Mouse (Mus musculus) limb, embryonic 14.5 days (tissue): Measurements from ENCODE around the gene Sppl2c. TPM values are rescaled to one million over a fixed set of nuclear protein-coding genes. Genes with fewer than 3 reads are reported as not detected.
A peak's percentile ranks its signal among the peaks of the same experiment; 100 is the strongest.

Source experiments
- ATAC-seq: fragments of 200-750 bp; cut with Nextera tagmentation; 2 replicates; pipeline ENCODE4 v1.8.0; 2017; ENCODE audit warnings: low read depth, moderate number of reproducible peaks, moderate TSS enrichment; ENCODE audit not compliant: low FRiP score
- DNase-seq: peaks from one replicate; pipeline ENCODE4 v3.0.0-alpha.2; 2015; ENCODE audit warnings: low spot score
- H3K27ac ChIP-seq: fragments of 300-500 bp; sonication (generic); replicated peaks from 2 replicates; pipeline ENCODE4 v1.5.1; 2014; ENCODE audit warnings: low read depth, mild to moderate bottlenecking, low read length, moderate library complexity, mixed read lengths
- H3K27me3 ChIP-seq: fragments of 300-500 bp; sonication (generic); 2 replicates; pipeline ENCODE4 v1.6.1; 2014; ENCODE audit warnings: low read length, mixed read lengths; ENCODE audit not compliant: control insufficient read depth, insufficient read depth
- H3K36me3 ChIP-seq: fragments of 300-500 bp; sonication (generic); 2 replicates; pipeline ENCODE4 v1.6.1; 2014; ENCODE audit warnings: mild to moderate bottlenecking, low read length, moderate library complexity, mixed read lengths; ENCODE audit not compliant: control insufficient read depth, insufficient read depth
- H3K4me1 ChIP-seq: fragments of 300-500 bp; sonication (generic); 2 replicates; pipeline ENCODE4 v1.6.1; 2014; ENCODE audit warnings: antibody characterized with exemption, low read length, mixed read lengths; ENCODE audit not compliant: control insufficient read depth, insufficient read depth
- H3K4me2 ChIP-seq: fragments of 300-500 bp; sonication (generic); replicated peaks from 2 replicates; pipeline ENCODE4 v1.6.1; 2014; ENCODE audit warnings: low read depth, mild to moderate bottlenecking, low read length, moderate library complexity; ENCODE audit not compliant: severe bottlenecking
- H3K4me3 ChIP-seq: fragments of 300-500 bp; sonication (generic); replicated peaks from 2 replicates; pipeline ENCODE4 v1.5.1; 2014; ENCODE audit warnings: low read length
- H3K9ac ChIP-seq: fragments of 300-500 bp; sonication (generic); 2 replicates; pipeline ENCODE4 v1.6.1; 2014; ENCODE audit warnings: mild to moderate bottlenecking, low read depth, low read length, moderate library complexity; ENCODE audit not compliant: severe bottlenecking
- H3K9me3 ChIP-seq: fragments of 300-500 bp; sonication (generic); 2 replicates; pipeline ENCODE4 v1.6.1; 2016; ENCODE audit warnings: low read length; ENCODE audit not compliant: control insufficient read depth
- POLR2A ChIP-seq: fragments of 200-500 bp; IDR thresholded peaks from 2 replicates; pipeline ENCODE4 v1.8.0; 2012; ENCODE audit warnings: inconsistent platforms, mild to moderate bottlenecking, moderate library complexity, borderline replicate concordance; ENCODE audit not compliant: insufficient read depth, insufficient read length; ENCODE audit errors: extremely low read depth
- WGBS: fragments of 180-500 bp; shearing (Covaris S2); extraction: QIAGEN DNeasy Blood & Tissue Kit; methylation state at CpG from one replicate; pipeline ENCODE4 v1.1.7; 2014; 5-methylcytosine and 5-hydroxymethylcytosine counted together
- polyA plus RNA-seq, 2 experiments: library from polyadenylated mRNA; depleted of rRNA in 1 of 2; stranded (reverse) in 1 of 2; unstranded in 1 of 2; fragments of >200 nt; fragmentation: Nextera tagmentation in 1 of 2; extraction: Ambion mirVana in 1 of 2; gene quantifications; 2 replicates each; pipeline versions ENCODE4 v1.2.1 to v1.2.3; 2012 to 2014

Gene Sppl2c
- polyA plus RNA-seq, 2 experiments: not detected

- under 1% methylated on average over 10 of the region's 10 CpGs for WGBS
- peaks cover 47% of the 10 kb centered on the region for H3K27me3 ChIP-seq
- peaks cover 6% of the 10 kb centered on the region; the same call in 1 of the 2 replicates for H3K4me1 ChIP-seq
These were observed 47.0 kb downstream of the Sppl2c start for GRCm38 (mm10) chr11:104233101-104233500.

GRCm38 (mm10) chr11:104233574-104234206 lies 47.6 kb downstream of the Sppl2c start:
- H3K4me2 ChIP-seq: no peak overlapping the region
- TF ChIP-seq POLR2A: no peak

More at GRCm38 (mm10) chr11:104233101-104233500, 47.0 kb downstream of the Sppl2c start:
- no peak for TF ChIP-seq POLR2A
- H3K27ac ChIP-seq: no peak overlapping the region
- H3K36me3 ChIP-seq: no peaks in the 10 kb centered on the region
- DNase-seq (no peak), ATAC-seq (no peak)
- H3K9ac ChIP-seq: no peak overlapping the region
- no peaks in the 10 kb centered on the region for H3K9me3 ChIP-seq
- H3K4me2 ChIP-seq: peak overlapping the region; percentile 86; the same call in 1 of the 2 replicates
- H3K4me3 ChIP-seq: peak overlapping the region; percentile 59; the same call in 1 of the 2 replicates

GRCm38 (mm10) chr11:104234680-104235079 lies 48.6 kb downstream of the Sppl2c start:
- no peak overlapping the region for H3K9ac ChIP-seq
- H3K4me1 ChIP-seq: peaks cover 6% of the 10 kb centered on the region; the same call in 1 of the 2 replicates
- TF ChIP-seq POLR2A: no peak
- DNase-seq (no peak), ATAC-seq (no peak)
- no peak overlapping the region for H3K27ac ChIP-seq
- H3K4me3 ChIP-seq: no peak overlapping the region
- H3K27me3 ChIP-seq: peaks cover 47% of the 10 kb centered on the region
- 43% methylated on average over 6 of the region's 6 CpGs for WGBS
- no peaks in the 10 kb centered on the region for H3K9me3 ChIP-seq
- H3K36me3 ChIP-seq: no peaks in the 10 kb centered on the region
- no peak overlapping the region for H3K4me2 ChIP-seq

More at GRCm38 (mm10) chr11:104233574-104234206, 47.6 kb downstream of the Sppl2c start:
- no peak overlapping the region for H3K9ac ChIP-seq
- no peak for ATAC-seq
- no peak overlapping the region for H3K4me3 ChIP-seq
- no peak overlapping the region for H3K27ac ChIP-seq
- no peaks in the 10 kb centered on the region for H3K36me3 ChIP-seq
- H3K9me3 ChIP-seq: no peaks in the 10 kb centered on the region
- peaks cover 47% of the 10 kb centered on the region for H3K27me3 ChIP-seq
- WGBS: 3% methylated on average over 30 of the region's 30 CpGs
- H3K4me1 ChIP-seq: peaks cover 6% of the 10 kb centered on the region; the same call in 1 of the 2 replicates
- DNase-seq: no peak

GRCm38 (mm10) chr11:104235881-104236280 lies 49.8 kb downstream of the Sppl2c start:
- ATAC-seq (no peak), DNase-seq (no peak)
- H3K9ac ChIP-seq: no peak overlapping the region
- H3K4me2 ChIP-seq: no peak overlapping the region
- 70% methylated on average over 2 of the region's 2 CpGs for WGBS
- H3K4me3 ChIP-seq: no peak overlapping the region
- H3K4me1 ChIP-seq: peaks cover 3% of the 10 kb centered on the region; the same call in 1 of the 2 replicates
- no peaks in the 10 kb centered on the region for H3K9me3 ChIP-seq
- H3K36me3 ChIP-seq: no peaks in the 10 kb centered on the region
- no peak overlapping the region for H3K27ac ChIP-seq
- no peak for TF ChIP-seq POLR2A
- H3K27me3 ChIP-seq: peaks cover 47% of the 10 kb centered on the region

GRCm38 (mm10) chr11:104237226-104237625 lies 51.1 kb downstream of the Sppl2c start:
- Histone ChIP-seq H3K27ac (no peak overlapping the region), H3K27me3 (peaks cover 42% of the 10 kb centered on the region), H3K4me2 (no peak overlapping the region), H3K4me1 (peaks cover 3% of the 10 kb centered on the region; the same call in 1 of the 2 replicates), H3K9ac (no peak overlapping the region), H3K9me3 (no peaks in the 10 kb centered on the region), H3K36me3 (no peaks in the 10 kb centered on the region), H3K4me3 (no peak overlapping the region)
- TF ChIP-seq POLR2A: no peak
- DNase-seq (no peak), ATAC-seq (no peak)
- 64% methylated on average over 7 of the region's 7 CpGs for WGBS
